Mouse (Mus musculus): ENCODE results near the gene Itgb1bp1. TPM values are rescaled to one million over a fixed set of nuclear protein-coding genes. Genes with fewer than 3 reads are reported as not detected.

Itgb1bp1 gene
- total RNA-seq, 4 experiments from 2014 or later, result 42.6 to 50.0 (median 43.9) TPM

GRCm38 (mm10) chr12:21301932-21302331, 15.8 kb upstream of the Itgb1bp1 start:
- DNase-seq (ENCODE audit: low spot score in 2 of 2), result no peak

DNA sequence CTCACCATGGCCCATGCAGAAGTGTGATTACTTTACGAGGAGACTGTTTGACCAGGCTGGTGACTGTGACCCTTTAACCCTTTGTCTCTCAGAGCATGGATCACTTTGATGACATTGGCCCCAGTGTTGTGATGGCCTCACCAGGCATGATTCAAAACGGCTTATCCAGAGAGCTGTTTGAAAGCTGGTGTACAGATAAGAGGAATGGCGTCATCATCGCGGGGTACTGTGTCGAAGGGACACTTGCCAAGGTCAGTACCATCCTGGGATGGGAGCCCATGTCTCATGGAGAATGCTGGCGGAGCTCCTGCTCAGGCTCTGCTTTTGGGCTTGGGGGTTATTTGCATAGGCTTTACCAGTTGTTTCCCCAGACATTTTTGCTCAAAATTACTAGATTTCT, 15.2 kb upstream of the Itgb1bp1 start:
- no peak for DNase-seq (ENCODE audit: low spot score in 2 of 2)

DNA sequence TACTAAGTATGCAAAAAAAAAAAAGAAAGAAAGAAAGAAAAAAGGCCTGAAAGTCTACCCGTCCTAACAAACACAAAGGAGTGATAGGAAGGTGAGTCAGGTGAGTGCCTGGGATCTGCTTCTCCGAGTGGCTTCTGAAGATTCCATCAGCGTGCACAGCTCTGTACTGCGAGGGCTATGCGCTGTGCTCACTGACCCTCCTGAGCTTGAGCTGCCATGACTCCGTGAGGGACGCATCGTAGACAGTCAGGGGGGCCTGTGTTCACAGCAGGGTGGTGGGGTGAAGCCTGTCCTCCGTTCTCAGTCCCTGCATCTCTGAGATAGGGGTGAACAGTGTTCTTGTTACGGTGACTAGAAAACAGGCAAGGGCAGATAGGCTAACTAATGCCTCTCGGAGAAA, 12.8 kb upstream of the Itgb1bp1 start:
- DNase-seq (ENCODE audit: low spot score in 2 of 2), result no peak

DNA sequence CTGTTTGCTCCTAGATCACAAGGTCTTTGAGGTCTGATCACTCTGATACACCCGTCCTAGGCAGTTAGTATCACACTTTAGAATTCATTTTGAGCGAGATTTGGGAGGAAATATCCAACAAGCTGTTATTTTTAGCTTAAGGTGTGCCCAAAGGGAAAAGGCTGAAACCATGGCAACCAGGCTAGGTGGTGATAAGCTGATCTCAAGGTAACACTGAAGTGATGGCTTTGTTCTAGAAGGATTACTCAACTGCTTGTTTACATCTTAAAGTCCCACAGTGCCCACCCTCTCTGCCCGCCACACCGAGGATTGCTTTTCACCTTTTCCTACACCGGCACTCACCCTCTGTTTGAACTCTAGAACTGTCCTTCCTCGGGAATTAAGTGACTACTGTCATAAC, 3.6 kb upstream of the Itgb1bp1 start:
- DNase-seq (ENCODE audit: low spot score in 2 of 2), result no peak

DNA sequence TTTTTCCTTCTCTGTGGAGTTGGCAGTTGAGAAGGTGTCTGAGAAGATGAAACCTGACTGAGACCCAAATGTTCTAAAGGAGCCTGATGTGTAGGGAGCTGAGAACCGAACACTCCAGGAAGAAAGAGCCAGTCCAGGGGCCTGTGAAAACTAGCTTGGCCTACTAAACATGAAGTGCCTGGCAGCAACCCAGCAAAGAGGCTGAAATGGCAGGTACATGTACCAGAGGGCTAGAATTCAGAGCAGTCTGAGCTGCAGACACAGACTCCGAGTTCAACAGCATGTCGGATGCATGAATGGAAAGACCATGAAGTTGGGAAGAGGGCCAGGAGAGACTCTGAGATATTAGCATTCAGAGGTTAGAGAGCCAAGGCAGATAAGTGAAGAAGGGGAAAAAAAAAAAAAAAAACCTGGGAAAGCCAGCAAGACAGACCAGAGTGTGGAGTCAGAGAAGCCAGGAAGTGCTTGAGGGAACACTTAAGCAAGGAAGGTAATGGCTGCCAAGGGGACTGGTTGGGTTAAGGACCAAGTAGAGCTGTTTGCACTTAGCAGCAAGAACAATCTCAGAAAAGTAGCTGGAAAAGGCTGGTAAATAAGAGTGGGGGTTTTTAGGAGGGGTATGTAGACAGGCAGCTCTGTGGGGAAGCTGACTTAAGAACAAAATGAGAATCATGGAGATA, 2.8 kb upstream of the Itgb1bp1 start:
- no peak for DNase-seq (ENCODE audit: low spot score in 2 of 2)

GRCm38 (mm10) chr12:21286712-21287650, 897 bp upstream of the Itgb1bp1 start:
- DNase-seq (ENCODE audit: low spot score in 2 of 2), result no peak

DNA sequence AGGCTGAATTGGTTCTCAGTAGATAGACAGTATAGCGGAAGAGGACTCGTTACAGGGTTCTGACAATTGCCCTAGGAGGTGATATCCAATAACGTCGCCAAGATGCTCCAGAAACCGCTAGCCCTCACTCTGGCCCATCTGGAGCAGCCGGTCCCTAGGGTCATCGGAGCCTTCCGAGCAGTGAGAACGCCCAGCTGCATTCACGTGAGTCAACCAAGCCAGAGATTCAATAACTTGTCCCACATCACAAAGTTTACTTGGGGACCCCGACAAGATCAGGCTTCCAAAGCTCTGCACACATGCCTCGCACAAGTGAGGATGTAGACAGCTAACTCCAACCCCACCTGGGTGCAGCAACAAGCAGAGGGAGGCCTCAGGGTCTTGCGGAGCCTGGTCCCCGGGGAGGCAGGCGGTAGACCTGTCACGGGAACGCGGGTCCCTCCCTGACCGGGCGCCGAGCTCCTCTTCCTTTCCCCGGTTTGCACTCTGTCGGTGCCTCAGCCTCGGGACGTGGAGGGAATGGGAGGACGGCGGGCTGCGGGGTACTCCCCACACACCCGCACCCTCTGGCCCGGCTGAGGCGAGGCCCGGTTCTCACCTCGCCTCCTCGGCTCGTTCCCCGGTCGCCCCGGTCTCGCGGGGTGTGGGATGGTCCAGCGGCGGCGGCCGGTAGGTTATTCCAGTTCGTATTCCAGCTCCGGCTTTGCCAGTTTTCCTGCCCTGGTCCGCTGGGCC, 409 bp downstream of the Itgb1bp1 start:
- no peak for DNase-seq (ENCODE audit: low spot score in 2 of 2)

GRCm38 (mm10) chr12:21284761-21285441, 1.2 kb downstream of the Itgb1bp1 start, which contains the start of gene Cpsf3:
Cpsf3 (plus strand) TSS chr12:21285391.
- no peak for DNase-seq (ENCODE audit: low spot score in 2 of 2)

GRCm38 (mm10) chr12:21277352-21277864, 8.7 kb downstream of the Itgb1bp1 start:
- DNase-seq (ENCODE audit: low spot score in 2 of 2), result no peak

DNA sequence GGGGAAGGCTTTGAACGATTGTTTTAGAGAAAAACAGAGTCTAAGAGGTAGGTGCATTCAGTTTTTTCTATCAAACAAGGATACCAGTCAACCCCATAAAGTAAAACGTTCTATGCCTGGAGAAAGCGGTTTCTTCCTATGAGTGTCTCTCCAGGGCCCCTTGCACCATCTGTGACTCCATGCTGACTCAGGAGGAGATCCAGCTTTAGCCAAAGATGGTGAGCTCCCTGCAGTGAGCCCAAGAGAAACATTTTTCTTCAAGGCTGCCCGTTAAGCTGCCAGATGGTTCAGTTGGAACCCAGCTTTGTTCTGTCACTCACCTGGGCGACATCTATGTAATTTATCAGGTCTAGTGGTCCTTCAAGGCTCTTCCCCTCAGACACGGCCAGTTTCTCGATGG, 11.6 kb downstream of the Itgb1bp1 start:
- no peak for DNase-seq (ENCODE audit: low spot score in 2 of 2)

GRCm38 (mm10) chr12:21268083-21268616, 17.9 kb downstream of the Itgb1bp1 start:
- no peak for DNase-seq (ENCODE audit: low spot score in 2 of 2)

DNA sequence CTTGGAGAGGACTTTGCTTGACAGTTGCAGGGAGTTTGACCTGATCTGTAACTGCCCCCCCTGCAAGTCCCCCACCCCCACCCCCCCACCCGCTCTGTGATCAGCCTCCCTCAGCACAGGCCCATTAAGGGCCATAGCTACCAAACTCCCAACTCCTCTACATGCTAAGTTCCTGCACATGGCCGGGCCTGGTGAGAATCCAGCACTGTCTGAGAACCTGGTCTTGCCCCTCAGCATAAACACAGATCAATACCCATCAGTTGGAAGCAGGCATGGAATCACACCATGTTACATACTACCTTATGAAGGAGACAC, 19.3 kb downstream of the Itgb1bp1 start:
- DNase-seq (ENCODE audit: low spot score in 2 of 2), result no peak

- peak; percentile 49 to 62 for DNase-seq (ENCODE audit: low spot score in 2 of 2)
These were observed 19.9 kb downstream of the Itgb1bp1 start for GRCm38 (mm10) chr12:21265946-21266783.

GRCm38 (mm10) chr12:21265501-21265900, 20.6 kb downstream of the Itgb1bp1 start:
- no peak for DNase-seq (ENCODE audit: low spot score in 2 of 2)

DNA sequence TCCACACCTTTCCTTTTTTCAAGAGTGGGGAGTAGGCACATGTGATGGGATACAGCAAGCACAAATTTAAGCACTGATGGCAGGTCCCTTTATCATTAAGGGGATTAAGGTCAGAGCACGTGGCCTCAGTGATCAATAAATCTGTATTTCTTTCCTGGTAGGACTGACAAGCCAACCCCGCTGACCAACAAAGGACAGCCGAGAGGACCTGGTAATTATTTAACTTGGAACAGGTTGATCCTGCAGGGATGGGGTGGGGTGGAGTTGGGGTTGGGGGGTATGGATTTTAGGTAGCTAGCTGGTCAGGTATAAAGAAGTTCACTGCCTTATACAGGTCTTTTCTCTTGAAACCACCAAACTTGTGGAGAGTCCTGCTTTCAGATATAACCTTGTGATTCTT, 21.1 kb downstream of the Itgb1bp1 start:
- DNase-seq (ENCODE audit: low spot score in 2 of 2), result no peak

DNA sequence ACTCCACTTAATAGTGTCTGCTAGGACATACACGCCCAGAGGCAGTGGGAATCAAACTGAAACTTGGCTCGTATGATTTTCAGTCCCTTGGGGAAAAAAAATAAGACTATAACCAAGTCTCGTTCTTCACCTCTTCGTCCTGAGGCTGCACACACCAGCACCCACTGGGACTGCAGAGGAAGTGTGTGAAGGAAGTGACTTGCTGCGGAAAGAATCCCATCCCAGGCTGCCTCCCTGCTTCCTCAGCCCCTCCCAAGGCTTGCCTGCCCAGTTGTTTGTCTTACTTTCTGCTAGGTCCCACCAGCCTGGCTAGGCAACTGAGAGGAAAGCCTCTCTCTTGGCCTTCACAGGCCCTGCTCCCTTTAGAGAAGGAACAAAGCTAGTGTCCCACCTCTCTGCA, 21.8 kb downstream of the Itgb1bp1 start:
- DNase-seq (ENCODE audit: low spot score in 2 of 2), result no peak

- no peak for DNase-seq (ENCODE audit: low spot score in 2 of 2)
These were observed 22.8 kb downstream of the Itgb1bp1 start for GRCm38 (mm10) chr12:21263256-21263655.

DNA sequence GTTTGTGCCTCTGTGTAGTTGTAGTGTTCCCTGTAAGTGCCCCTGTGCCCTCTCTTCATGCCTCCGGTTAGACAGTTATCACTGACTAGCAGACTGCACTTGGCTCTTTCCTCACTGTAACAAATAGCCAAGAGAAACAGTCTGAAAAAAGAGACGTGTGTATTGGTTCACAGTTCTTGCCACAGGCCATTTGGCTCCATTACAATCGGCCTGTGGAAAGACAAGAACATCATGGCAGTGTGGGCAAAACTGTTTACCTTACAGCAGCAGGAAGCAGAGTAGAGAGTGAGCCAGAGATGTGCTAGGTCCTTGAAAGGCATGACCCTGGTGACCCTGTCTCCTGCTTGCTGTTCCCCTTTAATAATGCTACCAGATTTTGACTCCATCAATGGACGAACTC, 24.6 kb downstream of the Itgb1bp1 start:
- DNase-seq (ENCODE audit: low spot score in 2 of 2), result no peak

DNA sequence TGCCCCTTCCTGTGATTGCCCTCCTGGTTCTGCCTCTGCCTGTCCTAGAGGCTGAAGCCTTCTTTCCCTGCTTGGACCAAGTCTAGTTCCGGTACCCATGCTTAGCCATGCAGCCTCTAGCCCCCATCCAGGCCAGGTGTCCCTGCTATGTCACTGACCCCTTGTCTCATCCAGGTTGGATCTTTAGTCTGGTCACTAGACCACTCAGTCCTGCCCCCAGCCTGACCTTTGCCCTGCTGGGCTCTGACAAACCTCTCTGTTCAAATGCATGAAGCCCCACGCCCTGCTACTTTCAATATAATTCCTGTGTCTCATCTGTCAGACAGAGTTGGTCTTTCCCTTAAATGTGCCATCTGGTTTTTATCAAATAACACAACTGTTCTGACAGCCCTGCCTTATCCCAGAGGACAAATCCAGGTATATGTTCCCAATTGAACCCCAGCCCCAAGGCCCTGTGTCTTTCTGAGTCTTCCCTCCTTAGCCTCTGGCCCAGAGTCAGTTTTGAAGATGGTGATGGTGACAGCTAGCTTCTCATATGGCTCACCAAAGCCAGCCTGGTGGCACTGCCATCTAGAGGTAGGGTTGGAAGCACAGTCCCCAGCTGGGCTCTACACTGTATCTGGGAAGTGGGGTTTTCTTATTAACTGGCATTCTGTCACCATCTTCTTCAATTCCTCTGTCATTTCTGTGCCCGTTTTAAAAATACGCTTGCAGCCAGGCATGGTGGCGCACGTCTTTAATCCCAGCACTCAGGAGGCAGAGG, 25.4 kb downstream of the Itgb1bp1 start:
- no peak for DNase-seq (ENCODE audit: low spot score in 2 of 2)
